Mouse (Mus musculus) testis, adult 2 months (tissue): ENCODE results near the gene Kif9. TPM values are rescaled to one million over a fixed set of nuclear protein-coding genes. Genes with fewer than 3 reads are reported as not detected.

Experiments
- H3K27ac ChIP-seq: fragments of 200-500 bp; 2 replicates; pipeline ENCODE4 v1.5.1; 2012; ENCODE audit warnings: low read depth, low read length; ENCODE audit not compliant: control insufficient read depth, insufficient read depth
- H3K27me3 ChIP-seq: fragments of 200-500 bp; 2 replicates; pipeline ENCODE4 v1.6.1; 2012; ENCODE audit warnings: mild to moderate bottlenecking, low read length, moderate library complexity; ENCODE audit not compliant: control insufficient read depth, insufficient read depth
- H3K36me3 ChIP-seq: fragments of 200-500 bp; 2 replicates; pipeline ENCODE4 v1.6.1; 2012; ENCODE audit warnings: mild to moderate bottlenecking, low read length; ENCODE audit not compliant: control insufficient read depth, insufficient read depth
- H3K4me1 ChIP-seq: fragments of 200-500 bp; 2 replicates; pipeline ENCODE4 v1.6.1; 2012; ENCODE audit warnings: low read length; ENCODE audit not compliant: control insufficient read depth, insufficient read depth
- H3K4me3 ChIP-seq: fragments of 200-500 bp; 2 replicates; pipeline ENCODE4 v1.5.1; 2012; ENCODE audit warnings: low read depth, mild to moderate bottlenecking, low read length, moderate library complexity, mixed read lengths; ENCODE audit not compliant: control insufficient read depth
- CTCF ChIP-seq: fragments of 200-500 bp; IDR thresholded peaks from 2 replicates; pipeline ENCODE4 v1.5.1; 2012; ENCODE audit warnings: low read depth, mild to moderate bottlenecking, inconsistent platforms, low read length, moderate library complexity; ENCODE audit not compliant: control insufficient read depth, insufficient read depth, insufficient replicate concordance
- POLR2A ChIP-seq: fragments of 200-500 bp; IDR thresholded peaks from 2 replicates; pipeline ENCODE4 v1.6.1; 2012; ENCODE audit warnings: low read depth, mild to moderate bottlenecking, inconsistent platforms, low read length, moderate library complexity; ENCODE audit not compliant: control insufficient read depth
- polyA plus RNA-seq: library from polyadenylated mRNA; depleted of rRNA; stranded (reverse); fragments of >200 nt; gene quantifications from 2 replicates; pipeline ENCODE4 v1.2.3, GENCODE M21; 2012

The Kif9 gene
- polyA plus RNA-seq, 1 experiment = 131 TPM

- TF ChIP-seq CTCF = no peak
- TF ChIP-seq POLR2A = no peak
- no peak overlapping the region for H3K27ac ChIP-seq
- H3K4me1 ChIP-seq = no peaks in the 10 kb centered on the region
- H3K27me3 ChIP-seq = no peaks in the 10 kb centered on the region
- H3K36me3 ChIP-seq = no peaks in the 10 kb centered on the region
- H3K4me3 ChIP-seq = no peak overlapping the region
Observed at GRCm38 (mm10) chr9:110465336-110465735, 11.4 kb upstream of the Kif9 start.

GRCm38 (mm10) chr9:110466179-110466578 is 10.6 kb upstream of the Kif9 start:
- Histone ChIP-seq H3K4me1 (no peaks in the 10 kb centered on the region), H3K36me3 (no peaks in the 10 kb centered on the region), H3K27ac (no peak overlapping the region), H3K27me3 (no peaks in the 10 kb centered on the region), H3K4me3 (no peak overlapping the region)
- TF ChIP-seq CTCF (no peak), POLR2A (no peak)

- Histone ChIP-seq H3K4me1 (peaks cover 8% of the 10 kb centered on the region), H3K27me3 (no peaks in the 10 kb centered on the region), H3K27ac (no peak overlapping the region), H3K36me3 (no peaks in the 10 kb centered on the region), H3K4me3 (peak overlapping the region; percentile 99)
- TF ChIP-seq POLR2A (no peak; the same call in 1 of the 2 replicates), CTCF (no peak)
Observed at GRCm38 (mm10) chr9:110477951-110478350, 1.2 kb downstream of the Kif9 start.

GRCm38 (mm10) chr9:110478639-110479038 is 1.9 kb downstream of the Kif9 start:
- Histone ChIP-seq H3K4me1 (peaks cover 8% of the 10 kb centered on the region), H3K27me3 (no peaks in the 10 kb centered on the region), H3K27ac (no peak overlapping the region; the same call in 1 of the 2 replicates), H3K36me3 (no peaks in the 10 kb centered on the region; the same call in 1 of the 2 replicates), H3K4me3 (peak overlapping the region; percentile 99; the same call in 1 of the 2 replicates)
- TF ChIP-seq POLR2A (no peak), CTCF (no peak)

GRCm38 (mm10) chr9:110488841-110489240 is 12.1 kb downstream of the Kif9 start:
- TF ChIP-seq POLR2A (no peak), CTCF (no peak)
- H3K4me1 ChIP-seq = no peaks in the 10 kb centered on the region
- H3K27me3 ChIP-seq = no peaks in the 10 kb centered on the region
- H3K36me3 ChIP-seq = peaks cover 3% of the 10 kb centered on the region
- no peak overlapping the region for H3K4me3 ChIP-seq
- no peak overlapping the region for H3K27ac ChIP-seq

- peak; percentile 35; the same call in 1 of the 2 replicates for TF ChIP-seq CTCF
- no peak for TF ChIP-seq POLR2A
- Histone ChIP-seq H3K27me3 (no peaks in the 10 kb centered on the region), H3K4me1 (no peaks in the 10 kb centered on the region), H3K4me3 (no peak overlapping the region), H3K36me3 (peaks cover 5% of the 10 kb centered on the region), H3K27ac (no peak overlapping the region)
Observed at GRCm38 (mm10) chr9:110490913-110491312, 14.2 kb downstream of the Kif9 start.

GRCm38 (mm10) chr9:110525737-110526136 is 49.0 kb downstream of the Kif9 start:
- no peaks in the 10 kb centered on the region for H3K36me3 ChIP-seq
- TF ChIP-seq CTCF (no peak), POLR2A (peak; percentile 47; the same call in 1 of the 2 replicates)
- H3K27me3 ChIP-seq = no peaks in the 10 kb centered on the region
- no peaks in the 10 kb centered on the region for H3K4me1 ChIP-seq
- H3K4me3 ChIP-seq = no peak overlapping the region
- no peak overlapping the region for H3K27ac ChIP-seq
